Mouse (Mus musculus) gastrocnemius, adult 18-20 months (tissue): ENCODE measurements around the gene Stk4. TPM values are rescaled to one million over a fixed set of nuclear protein-coding genes. Genes with fewer than 3 reads are reported as not detected.

Experiments
- DNase-seq: peaks from one replicate; pipeline ENCODE4 v3.0.0; 2021; ENCODE audit warnings: low spot score
- total RNA-seq, 2 experiments: library from RNA; stranded (reverse); gene quantifications; 2 replicates each; pipeline ENCODE4 v1.2.3; 2021

Gene Stk4
- total RNA-seq, 2 experiments from 2014 or later = 8.3 to 9.2 TPM

DNA sequence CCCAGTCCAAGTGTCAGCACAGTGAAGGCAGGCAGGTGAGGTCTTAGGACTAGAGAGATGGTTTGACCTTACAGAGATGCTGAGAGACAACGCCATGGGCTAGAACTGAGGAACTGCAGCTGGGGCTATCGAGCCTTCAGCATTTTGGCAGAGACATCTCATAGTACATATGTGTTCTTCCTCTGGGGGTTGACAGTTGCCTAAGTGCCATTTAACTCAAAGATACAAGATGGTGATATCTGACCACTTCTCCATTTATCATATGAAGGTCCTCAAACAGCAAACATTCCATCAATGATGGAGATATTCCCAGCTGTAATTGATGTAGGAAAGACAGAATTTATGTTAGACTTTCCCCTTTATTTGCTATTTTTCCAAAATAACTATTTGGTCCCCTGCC lies 57.2 kb downstream of the Stk4 start:
- no peak for DNase-seq

DNA sequence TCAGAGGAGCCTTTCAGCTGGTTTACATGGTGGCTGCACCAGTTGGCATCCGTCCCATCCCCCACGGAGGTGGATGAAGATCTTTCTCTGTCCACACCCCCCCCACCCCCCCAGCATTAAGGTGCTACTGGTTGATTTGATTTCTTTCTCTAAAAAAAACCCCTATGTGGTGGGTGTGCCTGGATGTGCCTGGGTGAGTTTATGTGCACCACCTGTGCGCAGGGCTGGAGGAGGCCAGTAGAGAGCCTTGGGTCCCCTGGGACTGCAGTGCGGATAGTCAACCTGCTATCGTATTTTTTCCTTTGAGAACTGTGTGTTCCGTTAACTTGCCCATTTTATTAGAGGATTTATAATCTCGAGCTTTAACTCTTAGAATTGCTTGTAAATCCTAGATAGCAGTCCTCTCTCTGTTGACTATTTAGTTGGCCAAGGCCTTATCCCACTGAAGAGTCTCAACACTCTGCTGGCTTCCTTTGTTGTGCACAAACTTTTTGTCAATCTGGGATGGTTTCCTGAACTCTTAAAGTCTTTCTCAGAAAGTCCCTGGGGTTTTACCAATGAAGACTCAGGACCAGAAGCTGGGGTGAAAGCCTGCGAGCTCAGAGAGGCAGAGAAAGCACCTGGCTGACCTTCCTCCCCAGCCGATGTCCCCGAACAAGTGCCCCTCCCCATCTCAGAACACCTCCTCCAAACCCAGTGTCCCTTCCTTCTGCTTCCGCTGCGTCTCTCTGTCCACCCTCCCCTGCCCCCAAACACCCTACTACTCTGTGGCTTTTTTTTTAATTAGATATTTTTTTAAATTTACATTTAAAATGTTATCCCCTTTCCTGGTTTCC lies 58.7 kb downstream of the Stk4 start:
- DNase-seq = no peak

- DNase-seq = no peak
These were observed 61.5 kb downstream of the Stk4 start for GRCm38 (mm10) chr2:164131586-164131985.

GRCm38 (mm10) chr2:164134563-164134962 lies 64.4 kb downstream of the Stk4 start:
- no peak for DNase-seq

GRCm38 (mm10) chr2:164135367-164135766 lies 65.2 kb downstream of the Stk4 start:
- no peak for DNase-seq

DNA sequence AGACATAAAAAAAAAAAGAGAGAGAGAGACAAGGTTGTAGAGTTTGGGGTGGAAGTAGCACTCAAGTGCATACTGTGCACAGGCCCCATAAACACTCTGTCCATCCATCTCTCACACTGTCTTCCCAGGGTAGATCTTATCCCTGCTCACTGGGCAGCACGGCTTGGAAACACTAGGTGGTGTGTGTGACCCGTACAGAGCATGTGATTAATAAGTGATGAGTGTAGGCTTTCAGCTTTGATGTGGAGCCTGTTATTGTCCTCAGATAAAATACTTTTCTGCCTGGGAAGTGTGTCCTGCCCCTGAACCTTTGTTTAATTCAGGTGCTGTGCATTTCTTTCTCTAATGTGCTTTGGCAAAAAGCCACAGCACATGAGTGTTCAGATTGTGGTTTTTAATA lies 66.3 kb downstream of the Stk4 start:
- DNase-seq = no peak

DNA sequence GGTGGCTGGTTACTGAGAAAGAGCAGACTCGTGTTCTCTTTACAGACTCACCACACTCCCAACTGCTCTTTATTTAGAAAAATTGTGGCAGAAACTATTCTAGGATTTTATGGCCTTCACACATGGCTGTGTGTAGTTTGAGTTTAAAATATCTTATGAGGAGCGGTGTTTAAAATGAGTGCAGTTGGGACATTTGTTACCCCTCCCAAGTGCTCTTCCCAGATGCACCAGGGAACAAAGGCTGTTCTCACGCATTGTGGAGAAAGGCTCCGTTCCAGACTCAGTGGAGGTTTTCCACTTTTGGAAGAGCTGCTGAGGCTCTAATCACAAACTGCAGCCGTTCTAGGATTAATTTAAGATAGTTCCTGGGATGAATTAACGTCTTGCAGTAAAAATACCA lies 67.6 kb downstream of the Stk4 start:
- DNase-seq = no peak

DNA sequence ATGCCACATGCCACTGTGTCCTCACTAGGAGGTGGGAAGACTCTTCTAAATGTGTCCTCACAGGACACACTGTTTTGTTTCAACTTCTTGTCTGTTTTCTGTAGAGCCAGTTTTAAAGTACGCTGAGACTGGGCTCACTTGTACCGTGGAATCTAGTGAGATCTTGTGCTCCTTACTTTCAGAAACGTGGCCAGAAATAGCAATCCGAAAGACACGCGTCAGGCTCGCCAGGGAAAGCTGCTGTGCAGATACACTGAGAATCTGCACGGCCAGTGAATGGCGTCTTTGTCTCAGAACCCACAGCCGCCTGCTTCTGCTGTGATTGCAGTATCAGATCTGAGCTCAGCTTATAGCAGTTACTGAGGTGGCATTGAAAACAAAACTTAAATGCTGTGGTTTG lies 71.9 kb downstream of the Stk4 start:
- DNase-seq = peak; percentile 24

- DNase-seq = no peak
These were observed 73.9 kb downstream of the Stk4 start for GRCm38 (mm10) chr2:164144025-164144424.

DNA sequence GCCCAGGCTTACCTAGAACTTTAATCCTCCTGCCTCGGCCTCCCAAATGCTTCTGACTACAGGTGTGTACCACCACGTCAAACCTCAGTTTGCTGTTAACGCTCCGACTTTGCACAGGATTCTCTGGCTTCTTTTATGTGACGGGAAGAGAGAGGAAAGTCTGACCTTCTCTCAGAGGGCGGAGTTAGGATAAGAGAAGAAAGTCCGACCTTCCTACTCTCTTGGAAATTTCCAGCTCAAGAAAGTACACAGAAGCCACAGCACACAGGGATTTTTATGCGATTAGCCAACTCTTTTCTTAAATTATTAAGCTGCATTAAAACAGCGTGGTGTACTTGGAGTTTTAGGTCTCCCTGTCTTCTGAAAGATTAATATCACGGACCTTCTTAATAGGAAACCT lies 74.4 kb downstream of the Stk4 start:
- DNase-seq = no peak

GRCm38 (mm10) chr2:164146556-164146955 lies 76.4 kb downstream of the Stk4 start:
- DNase-seq = no peak

DNA sequence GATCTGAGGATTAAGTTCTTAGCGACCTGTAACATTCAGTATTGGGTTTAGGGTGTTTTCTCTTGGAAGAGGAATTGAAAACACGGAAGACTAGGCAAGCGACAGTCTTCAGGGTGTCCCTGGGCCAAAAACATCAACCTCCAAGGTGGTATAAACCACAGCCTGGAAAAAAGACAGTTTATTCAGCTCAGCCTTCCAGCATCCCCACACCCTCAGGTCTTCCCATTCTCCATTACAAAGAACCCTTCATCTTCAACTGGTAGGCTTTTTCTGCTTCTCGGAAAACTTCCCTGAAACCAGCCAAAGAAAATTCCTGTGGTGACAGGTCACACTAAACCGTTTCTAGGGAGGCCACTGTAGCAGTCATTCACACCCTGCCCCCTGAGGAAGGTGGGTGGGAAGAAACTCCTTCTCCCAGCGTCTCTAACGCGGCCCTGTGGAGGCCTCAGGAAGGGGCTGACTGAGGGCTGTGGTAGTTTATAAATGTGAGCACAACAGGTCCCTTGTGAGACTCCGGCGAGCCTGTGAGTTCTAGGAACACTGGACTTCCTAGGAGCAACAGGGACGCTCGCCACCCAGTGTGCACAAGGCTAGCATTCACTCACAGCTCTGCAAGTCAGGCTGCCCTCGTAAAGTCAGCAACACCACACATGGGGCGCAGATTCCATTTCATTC lies 80.1 kb downstream of the Stk4 start:
- no peak for DNase-seq

GRCm38 (mm10) chr2:164152341-164152740 lies 82.2 kb downstream of the Stk4 start:
- DNase-seq = no peak

- DNase-seq = no peak
These were observed 83.9 kb downstream of the Stk4 start for GRCm38 (mm10) chr2:164154007-164154406.

GRCm38 (mm10) chr2:164156158-164156557 lies 86.0 kb downstream of the Stk4 start:
- no peak for DNase-seq

GRCm38 (mm10) chr2:164158838-164159237 lies 88.7 kb downstream of the Stk4 start:
- DNase-seq = peak; percentile 28

- DNase-seq = no peak
These were observed 91.5 kb downstream of the Stk4 start for GRCm38 (mm10) chr2:164161515-164162055.

DNA sequence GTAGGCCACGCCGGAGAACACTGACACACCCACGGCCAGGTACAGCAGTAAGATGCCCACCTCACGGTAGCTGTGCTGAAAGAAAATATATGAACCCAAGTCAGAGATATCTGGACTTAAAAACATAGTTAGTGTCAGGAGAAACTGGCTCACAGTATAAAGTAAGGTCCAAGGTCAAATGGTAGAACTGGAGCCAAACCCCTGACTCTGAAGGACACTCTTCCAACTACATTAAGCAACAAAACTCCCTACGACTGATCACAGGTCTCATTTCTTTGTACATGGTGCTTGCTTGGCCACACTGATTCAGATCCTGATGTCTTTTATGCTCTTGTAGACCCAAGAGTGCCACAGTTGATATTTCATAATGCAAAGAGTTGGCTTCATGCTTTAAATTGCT lies 94.8 kb downstream of the Stk4 start:
- DNase-seq = no peak

DNA sequence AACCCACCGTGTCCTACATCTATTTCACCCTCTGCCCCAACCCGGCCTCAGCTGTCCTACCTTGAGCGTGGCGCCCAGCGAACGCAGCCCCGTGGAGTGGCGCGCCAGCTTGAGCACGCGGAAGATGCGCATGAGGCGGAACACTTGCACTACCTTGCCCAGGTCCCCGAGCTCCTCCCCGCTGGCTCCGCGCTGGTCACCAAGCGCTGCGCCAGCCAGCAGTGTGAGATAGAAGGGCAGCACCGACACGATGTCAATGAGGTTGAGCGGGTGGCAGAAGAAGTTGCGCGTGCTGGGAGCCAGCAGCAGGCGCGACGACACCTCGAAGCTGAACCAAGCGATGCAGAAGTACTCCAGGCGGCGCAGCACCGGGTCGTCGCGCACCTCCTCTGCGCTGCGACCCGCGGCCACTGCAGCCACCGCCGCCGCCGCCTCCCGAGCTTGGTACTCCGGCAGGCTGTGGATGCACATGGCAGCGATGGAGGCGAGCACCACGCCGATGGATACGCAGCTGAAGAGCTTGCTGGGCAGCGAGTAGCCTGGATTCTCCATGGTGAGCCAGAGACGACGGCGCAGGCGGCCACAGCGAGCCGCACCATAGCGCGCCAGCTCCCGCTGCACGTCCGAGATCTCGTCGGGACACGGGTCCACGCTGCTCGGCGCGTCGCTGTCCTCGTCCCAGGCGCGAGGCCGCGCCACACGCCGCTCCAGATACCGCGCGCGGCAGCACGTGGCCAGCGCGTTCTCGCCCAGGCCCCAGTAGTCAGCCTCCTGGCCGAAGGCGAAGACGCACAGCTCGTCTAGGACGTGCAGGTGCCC lies 97.8 kb downstream of the Stk4 start:
- DNase-seq = no peak

- DNase-seq = no peak
These were observed 98.4 kb downstream of the Stk4 start for GRCm38 (mm10) chr2:164168571-164168946.

DNA sequence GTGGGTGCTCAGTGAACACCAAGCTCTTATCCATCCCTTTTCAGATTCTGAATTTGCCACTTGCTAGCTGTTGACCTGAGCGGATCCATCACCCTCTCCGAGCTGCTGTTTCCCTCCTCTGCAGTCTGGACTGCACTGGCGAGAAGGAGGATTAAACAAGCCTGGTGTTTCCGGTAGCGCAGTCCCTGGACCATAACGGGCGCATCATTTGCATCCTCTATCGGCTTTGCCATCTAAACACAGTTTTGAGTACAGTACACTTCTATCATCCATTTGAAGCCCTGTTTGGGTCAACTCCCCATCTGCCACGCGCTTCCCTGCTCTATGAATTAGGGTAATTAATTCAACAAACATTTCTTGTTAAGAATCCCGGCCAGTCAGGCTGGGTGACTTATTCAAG lies 100.2 kb downstream of the Stk4 start:
- DNase-seq = no peak

DNA sequence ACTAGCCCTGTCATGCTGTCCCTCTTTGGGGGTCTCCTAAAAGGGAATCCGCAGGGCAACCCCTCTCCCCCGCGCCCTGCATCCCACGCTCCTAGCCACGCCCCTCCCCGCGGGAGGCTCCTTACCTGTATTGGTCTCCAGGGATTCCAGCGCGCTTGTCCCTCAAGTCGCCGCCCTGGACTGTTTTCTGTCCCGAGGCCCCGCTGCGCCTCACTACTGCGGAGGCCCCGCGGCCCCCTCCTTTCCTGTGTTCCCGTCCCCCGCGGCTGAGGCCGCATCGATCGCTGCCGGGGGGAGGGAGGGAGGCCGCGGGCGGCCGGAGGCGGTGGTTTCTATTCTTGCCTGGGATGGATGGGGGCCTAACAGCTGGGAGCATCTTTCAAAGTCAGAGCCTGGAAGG lies 100.8 kb downstream of the Stk4 start, which contains the start of gene Kcns1:
Kcns1 (minus strand) TSS at position 212 of the 400 bp plus-strand sequence.
- DNase-seq = no peak
